Mouse (Mus musculus) retina, embryonic 14.5 days (tissue): ENCODE results near the gene Eme1.

Source experiments
- DNase-seq: peaks from one replicate; pipeline ENCODE4 v3.0.0-alpha.2; 2015; ENCODE audit warnings: low spot score

Gene Eme1

DNA sequence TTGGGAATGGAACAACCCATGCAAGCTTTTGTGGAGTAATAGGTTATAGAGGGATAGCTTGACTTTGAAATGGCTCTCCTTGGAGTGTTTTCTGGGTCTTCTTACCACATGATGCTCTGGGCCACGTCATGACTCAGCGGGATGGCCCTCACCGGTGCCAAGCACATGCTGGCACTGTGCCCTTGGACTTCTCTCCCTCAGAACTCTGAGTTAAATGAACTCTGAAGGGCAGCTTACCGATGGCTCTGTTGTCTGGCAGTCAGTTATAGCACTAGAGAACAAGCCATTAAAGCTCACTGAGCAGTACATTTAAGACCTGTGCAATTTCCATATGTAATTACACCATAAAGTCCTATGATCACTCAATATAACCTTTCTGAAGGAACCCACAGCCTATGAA lies 56.4 kb downstream of the Eme1 start:
- no peak for DNase-seq

DNA sequence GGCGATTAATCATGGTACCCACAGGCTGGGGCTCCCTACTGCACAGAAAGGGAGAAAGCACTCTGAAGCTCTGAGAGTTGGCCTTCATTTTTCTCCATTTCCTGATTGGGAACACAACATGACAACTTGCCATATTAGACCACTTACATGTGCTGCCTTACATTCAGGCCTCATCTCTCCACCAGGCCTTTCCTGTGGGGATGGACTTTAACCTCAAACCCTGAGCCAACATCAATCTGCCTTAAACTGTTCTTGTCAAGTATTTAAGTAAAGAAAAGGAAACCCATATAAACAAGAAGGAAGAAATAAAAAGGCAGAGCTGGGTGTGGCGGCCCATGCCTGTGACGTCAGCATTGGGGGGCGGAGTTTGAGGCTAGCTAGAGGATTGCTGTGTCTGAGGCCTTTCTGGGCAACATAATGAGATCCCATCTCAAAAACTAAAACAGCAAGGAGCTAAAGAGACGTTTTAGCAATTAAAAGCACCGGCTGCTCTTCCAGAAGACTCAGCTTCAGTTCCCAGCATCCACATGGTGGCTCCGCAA lies 57.4 kb downstream of the Eme1 start:
- DNase-seq: no peak
